Mouse (Mus musculus) liver, postnatal 0 days (tissue): ENCODE results near the gene Phf12.

Experiments
- CTCF ChIP-seq: sonication (generic); IDR thresholded peaks from 2 replicates; pipeline ENCODE4 v1.5.1; 2016; ENCODE audit warnings: antibody characterized with exemption, low read depth
- EP300 ChIP-seq: IDR thresholded peaks from 2 replicates; pipeline ENCODE4 v1.6.1; 2016; ENCODE audit warnings: antibody characterized with exemption, low read depth, mild to moderate bottlenecking

- peak; percentile 96 for TF ChIP-seq CTCF
- no peak for TF ChIP-seq EP300
Observed at GRCm38 (mm10) chr11:78019676-78020075, 37.1 kb downstream of the Phf12 start.
